Mouse (Mus musculus) lung, postnatal 0 days (tissue): ENCODE results near the gene Sox30.

Source experiments
- CTCF ChIP-seq: IDR thresholded peaks from 2 replicates; pipeline ENCODE4 v1.5.1; 2016; ENCODE audit warnings: antibody characterized with exemption, mild to moderate bottlenecking
- EP300 ChIP-seq: IDR thresholded peaks from 2 replicates; pipeline ENCODE4 v1.6.1; 2016; ENCODE audit warnings: antibody characterized with exemption, mild to moderate bottlenecking, control low read depth

DNA sequence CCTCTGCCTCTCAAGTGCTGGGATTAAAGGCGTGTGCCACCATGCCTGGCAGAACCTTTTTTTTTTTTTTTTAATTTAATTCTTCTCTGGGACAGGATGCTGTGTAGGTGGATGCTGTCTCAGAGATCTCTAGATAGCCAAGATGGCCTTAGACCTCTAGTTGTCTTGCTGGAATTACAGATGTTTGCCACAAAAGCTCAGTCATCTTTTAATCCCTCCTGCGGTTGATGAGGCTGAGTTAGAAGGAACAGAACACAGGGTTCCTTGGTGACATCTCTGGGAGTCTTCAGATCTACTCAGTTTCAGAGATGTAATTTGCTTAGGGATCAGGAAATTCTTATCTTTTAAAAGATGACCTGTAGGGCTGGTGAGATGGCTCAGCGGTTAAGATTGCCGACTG is 78.8 kb downstream of the Sox30 start:
- TF ChIP-seq CTCF (no peak), EP300 (no peak)
